Mouse (Mus musculus): ENCODE data around the gene Ube2d2b.
A peak's percentile ranks its signal among the peaks of the same experiment; 100 is the strongest.

Gene Ube2d2b

GRCm38 (mm10) chr5:107855546-107855945 lies 25.6 kb downstream of the Ube2d2b start:
- no peak for DNase-seq (ENCODE audit: low spot score)

- DNase-seq (ENCODE audit: low spot score) = no peak
These were observed 29.1 kb downstream of the Ube2d2b start for GRCm38 (mm10) chr5:107858963-107859362.

- DNase-seq (ENCODE audit: low spot score) = no peak
These were observed 34.1 kb downstream of the Ube2d2b start for GRCm38 (mm10) chr5:107863971-107864370.

GRCm38 (mm10) chr5:107866127-107867126 lies 36.5 kb downstream of the Ube2d2b start:
- DNase-seq (ENCODE audit: low spot score) = no peak

GRCm38 (mm10) chr5:107867970-107868904 lies 38.3 kb downstream of the Ube2d2b start:
- DNase-seq (ENCODE audit: low spot score) = peak; percentile 46

- peak; percentile 92 for DNase-seq (ENCODE audit: low spot score)
These were observed 39.1 kb downstream of the Ube2d2b start for GRCm38 (mm10) chr5:107868905-107869424.

- DNase-seq (ENCODE audit: low spot score) = no peak
These were observed 39.8 kb downstream of the Ube2d2b start for GRCm38 (mm10) chr5:107869701-107870100.

- DNase-seq (ENCODE audit: low spot score) = no peak
These were observed 43.4 kb downstream of the Ube2d2b start for GRCm38 (mm10) chr5:107873330-107873729.

- DNase-seq (ENCODE audit: low spot score) = peak; percentile 57
These were observed 44.0 kb downstream of the Ube2d2b start for GRCm38 (mm10) chr5:107873886-107874302.

GRCm38 (mm10) chr5:107874561-107875260 lies 44.8 kb downstream of the Ube2d2b start, which contains the start of gene Evi5:
Evi5 (minus strand) TSS chr5:107875107.
- DNase-seq (ENCODE audit: low spot score) = peak; percentile 67

- no peak for DNase-seq (ENCODE audit: low spot score)
These were observed 45.3 kb downstream of the Ube2d2b start for GRCm38 (mm10) chr5:107875261-107875611.

- no peak for DNase-seq (ENCODE audit: low spot score)
These were observed 47.2 kb downstream of the Ube2d2b start for GRCm38 (mm10) chr5:107877053-107877452.

- DNase-seq (ENCODE audit: low spot score) = no peak
These were observed 50.8 kb downstream of the Ube2d2b start for GRCm38 (mm10) chr5:107880710-107881109.

All from MN1 (cell line).